Mouse (Mus musculus): ENCODE measurements at regions not wholly inside any gene's neighbourhood (a gene's known extent, or its start where the extent isn't known, plus 50 kb on each side); places are given as distances from the start of the nearest gene placed in this dataset.

DNA sequence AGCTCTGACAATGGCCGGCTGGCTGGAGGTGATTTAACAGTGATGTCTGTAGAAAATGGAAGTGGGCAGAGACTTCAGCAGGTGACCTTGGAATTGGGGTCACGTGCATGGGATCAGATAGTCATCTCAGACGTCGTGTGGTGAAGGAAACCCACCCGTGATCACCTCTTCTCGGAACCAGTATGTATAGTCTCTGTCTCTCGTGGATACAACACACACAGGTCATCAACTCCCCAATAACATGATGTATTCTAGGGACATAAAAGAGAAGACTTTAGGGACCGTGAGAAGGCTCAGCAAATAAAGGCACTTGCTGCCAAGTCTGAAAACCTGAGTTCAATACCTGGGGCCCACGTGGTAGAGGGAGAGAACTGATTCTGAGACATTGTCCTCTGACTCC, 70.2 kb downstream of the Mis18a start:
- TF ChIP-seq CTCF (IDR thresholded peaks at IDR 0.05; ENCODE audit: extremely low read depth, insufficient read depth, low read length) (no peak), POLR2A (IDR thresholded peaks at IDR 0.05; ENCODE audit: extremely low read depth, insufficient read depth, low read length) (no peak)
